Comparison of ENCODE assay signal across 14 mouse cellular contexts in the genomic region with DNA sequence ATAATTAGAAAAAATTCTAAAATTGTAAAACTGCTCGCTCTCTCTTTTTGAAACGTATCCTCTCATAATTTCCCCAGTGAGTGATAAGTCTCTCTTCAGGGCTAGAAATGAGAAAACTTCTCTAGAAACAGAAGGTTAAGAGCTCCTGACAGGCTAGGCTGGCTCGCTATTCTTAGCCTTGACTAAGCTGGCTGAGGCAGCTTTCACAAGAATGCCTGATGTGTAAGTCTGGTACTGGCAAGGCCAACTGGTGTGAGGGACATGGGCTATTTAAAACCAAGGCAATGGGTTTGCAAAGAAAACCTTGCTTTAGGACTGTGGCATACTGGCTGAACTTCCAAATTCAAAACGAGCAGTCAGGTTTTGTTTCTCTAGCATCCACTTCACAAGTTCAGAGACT. TPM values are rescaled to one million over a fixed set of nuclear protein-coding genes. Genes with fewer than 3 reads are reported as not detected.
DNase-seq lines count a peak whose midpoint lies in the region; ATAC-seq lines count a peak whose summit lies in the region.
"Had no signal": no experiment of that assay in that cellular context is flagged by ENCODE, and none has a peak within 500 bp of the region (broad histone marks: within the 10 kb centered on the region; RNA-seq: fewer than 3 reads in every experiment).

No protein-coding gene starts in this region.

- H3K4me3 ChIP-seq in embryonic facial prominence, embryonic 15.5 days (replicated peaks): no peak overlapping the region
- no peak overlapping the region for H3K4me3 ChIP-seq in heart, embryonic 16.5 days (ENCODE audit: low read length)
- H3K4me3 ChIP-seq: liver, embryonic 13.5 days; neural tube, embryonic 15.5 days had no signal

- WGBS in embryonic facial prominence, embryonic 15.5 days: 68% methylated on average over 4 of the region's 4 CpGs
- 50% methylated on average over 4 of the region's 4 CpGs for WGBS in heart, embryonic 16.5 days

- no peak overlapping the region; the same call in 1 of the 2 replicates for H3K27ac ChIP-seq in embryonic facial prominence, embryonic 15.5 days (replicated peaks)
- H3K27ac ChIP-seq in heart, embryonic 16.5 days (ENCODE audit: low read length): peak overlapping the region; percentile 77
- H3K27ac ChIP-seq: liver, embryonic 13.5 days; neural tube, embryonic 15.5 days had no signal

- no peak overlapping the region for H3K9ac ChIP-seq in embryonic facial prominence, embryonic 15.5 days
- H3K9ac ChIP-seq in heart, embryonic 16.5 days (ENCODE audit: low read length): no peak overlapping the region
- H3K9ac ChIP-seq: liver, embryonic 13.5 days; neural tube, embryonic 15.5 days had no signal

- no peak overlapping the region for H3K4me2 ChIP-seq in embryonic facial prominence, embryonic 15.5 days (replicated peaks)
- no peak overlapping the region for H3K4me2 ChIP-seq in heart, embryonic 16.5 days (ENCODE audit: low read depth, low read length)
- H3K4me2 ChIP-seq: liver, embryonic 13.5 days; neural tube, embryonic 15.5 days had no signal

- no peaks in the 10 kb centered on the region for H3K36me3 ChIP-seq in embryonic facial prominence, embryonic 15.5 days
- peaks cover 27% of the 10 kb centered on the region for H3K36me3 ChIP-seq in heart, embryonic 16.5 days (ENCODE audit: control insufficient read depth, insufficient read depth)
- H3K36me3 ChIP-seq: liver, embryonic 13.5 days; neural tube, embryonic 15.5 days had no signal

- DNase-seq in gastrocnemius, adult 8-10 months (ENCODE audit: low spot score in 2 of 2): peak; percentile 20 to 45
- no peak for DNase-seq in gastrocnemius, postnatal 10 days
- peak; percentile 21 for DNase-seq in adrenal gland, postnatal 14 days
- DNase-seq in urinary bladder, postnatal 25 days (ENCODE audit: low spot score): no peak
- DNase-seq in thymus, postnatal 10 days (ENCODE audit: low spot score in 2 of 2): no peak
- DNase-seq: cerebellum, adult 9-10 months; embryo, embryonic 11 days; liver, embryonic 13.5 days; retina, postnatal 1 day had no signal

- 0 out of 2 replicates have a peak, but pooled peaks have one; percentile 54 for ATAC-seq in embryonic facial prominence, embryonic 15.5 days (ENCODE audit: insufficient number of reproducible peaks, low FRiP score, low TSS enrichment, low read depth)
- peak; percentile 90 for ATAC-seq in heart, embryonic 16.5 days (replicated peaks; ENCODE audit: extremely low read depth, insufficient read depth, low FRiP score)
- ATAC-seq: activated CD4-positive, CD25-positive, alpha-beta regulatory T cell, adult 4 months; lung, postnatal 0 days had no signal

- H3K4me1 ChIP-seq in embryonic facial prominence, embryonic 15.5 days: no peaks in the 10 kb centered on the region
- peaks cover 9% of the 10 kb centered on the region for H3K4me1 ChIP-seq in heart, embryonic 16.5 days (ENCODE audit: control insufficient read depth, insufficient read depth, low read length)
- H3K4me1 ChIP-seq: liver, embryonic 13.5 days; neural tube, embryonic 15.5 days had no signal

- H3K27me3 ChIP-seq in embryonic facial prominence, embryonic 15.5 days: no peaks in the 10 kb centered on the region
- no peaks in the 10 kb centered on the region for H3K27me3 ChIP-seq in heart, embryonic 16.5 days (ENCODE audit: control insufficient read depth, insufficient read depth, low read length)
- H3K27me3 ChIP-seq: liver, embryonic 13.5 days; neural tube, embryonic 15.5 days had no signal

- H3K9me3 ChIP-seq in embryonic facial prominence, embryonic 15.5 days (replicated peaks): no peaks in the 10 kb centered on the region
- H3K9me3 ChIP-seq in heart, embryonic 16.5 days (replicated peaks; ENCODE audit: control insufficient read depth, low read length): no peaks in the 10 kb centered on the region
- H3K9me3 ChIP-seq: liver, embryonic 13.5 days; neural tube, embryonic 15.5 days had no signal

RNA-seq across cellular contexts. Expression of a gene that starts 51.8 kb away (rescaled TPM):
- over 10,000 TPM in 1 of 4 experiments, 1,000 to 10,000 TPM in 3; 5,242 to 10,811 (median 7,168) TPM for total RNA-seq in gastrocnemius, adult 8-10 months (2022)
- 1,000 to 10,000 TPM; 3,966 to 4,807 TPM for total RNA-seq in gastrocnemius, postnatal 10 days (2021)
- 0.37 and 0.83 TPM in 2 replicates for total RNA-seq in adrenal gland, postnatal 14 days (2021)
- polyA plus RNA-seq in embryonic facial prominence, embryonic 15.5 days (2015; fragmentation: Nextera tagmentation; extraction: Ambion mirVana): 92.9 and 159 TPM in 2 replicates
- 717 and 788 TPM in 2 replicates for polyA plus RNA-seq in heart, embryonic 16.5 days (2015; fragmentation: Nextera tagmentation; extraction: Ambion mirVana)

Comparison
In these comparisons a context has a peak if more than half of its experiments do, and no peak if none do; other contexts are left out.
1. DNase-seq: peak in gastrocnemius, adult 8-10 months (2 of 2) and adrenal gland, postnatal 14 days (single experiment); none in gastrocnemius, postnatal 10 days (single experiment), urinary bladder, postnatal 25 days (single experiment) and thymus, postnatal 10 days (0 of 2).
2. RNA of a gene that starts 51.8 kb away (total RNA-seq): 5,242 to 10,811 TPM in gastrocnemius, adult 8-10 months and 3,966 to 4,807 TPM in gastrocnemius, postnatal 10 days; 0.37 to 0.83 TPM in adrenal gland, postnatal 14 days; every median in the first group is over 1,000 times any median in the second.